Mouse (Mus musculus): ENCODE measurements around the gene Crybg2. TPM values are rescaled to one million over a fixed set of nuclear protein-coding genes. Genes with fewer than 3 reads are reported as not detected.

The Crybg2 gene
- polyA plus RNA-seq, 1 experiment from 2014 or later, result 0.18 TPM

GRCm38 (mm10) chr4:134058908-134059307, 1.7 kb upstream of the Crybg2 start:
- no peaks in the 10 kb centered on the region for H3K27me3 ChIP-seq
- in situ Hi-C loops (cut with MboI; ENCODE audit: low pct_unique_long_range_greater_than_20kb), result no loop called here
- CTCF ChIA-PET, result no interaction called here

GRCm38 (mm10) chr4:134061166-134061830, 683 bp downstream of the Crybg2 start:
- DNase-seq (ENCODE audit: low read depth, low spot score), result no peak
- CTCF ChIA-PET, result no interaction called here
- in situ Hi-C loops (cut with MboI; ENCODE audit: low pct_unique_long_range_greater_than_20kb), result no loop called here
- TF ChIP-seq CTCF (IDR thresholded peaks at IDR 0.05), result no peak
- no peaks in the 10 kb centered on the region for H3K27me3 ChIP-seq
- POLR2A ChIA-PET, result no interaction called here
- no peak for ATAC-seq

More at GRCm38 (mm10) chr4:134058908-134059307, 1.7 kb upstream of the Crybg2 start:
- no peak for ATAC-seq
- POLR2A ChIA-PET, result no interaction called here
- TF ChIP-seq CTCF (IDR thresholded peaks at IDR 0.05), result no peak
- DNase-seq (ENCODE audit: low read depth, low spot score), result no peak

GRCm38 (mm10) chr4:134061944-134062446, 1.4 kb downstream of the Crybg2 start:
- no peaks in the 10 kb centered on the region for H3K27me3 ChIP-seq
- in situ Hi-C loops (cut with MboI; ENCODE audit: low pct_unique_long_range_greater_than_20kb), result no loop called here
- DNase-seq (ENCODE audit: low read depth, low spot score) (no peak), ATAC-seq (no peak)
- no peak for TF ChIP-seq CTCF (IDR thresholded peaks at IDR 0.05)
- ChIA-PET CTCF (no interaction called here), POLR2A (no interaction called here)

- no peak for ATAC-seq
- TF ChIP-seq CTCF (IDR thresholded peaks at IDR 0.05), result no peak
- ChIA-PET POLR2A (no interaction called here), CTCF (no interaction called here)
- in situ Hi-C loops (cut with MboI; ENCODE audit: low pct_unique_long_range_greater_than_20kb), result no loop called here
- no peaks in the 10 kb centered on the region for H3K27me3 ChIP-seq
- DNase-seq (ENCODE audit: low read depth, low spot score), result no peak
Observed at GRCm38 (mm10) chr4:134062561-134062960, 1.9 kb downstream of the Crybg2 start.

- in situ Hi-C loops (cut with MboI; ENCODE audit: low pct_unique_long_range_greater_than_20kb), result no loop called here
- DNase-seq (ENCODE audit: low read depth, low spot score), result no peak
- POLR2A ChIA-PET, result no interaction called here
- no peak for ATAC-seq
- no peaks in the 10 kb centered on the region for H3K27me3 ChIP-seq
- CTCF ChIA-PET, result interaction anchor here (1.4 kb wide), 1 partner anchor 22 kb away, joined by 3 read pairs; no protein-coding TSS in a partner anchor
- TF ChIP-seq CTCF (IDR thresholded peaks at IDR 0.05), result no peak
Observed at GRCm38 (mm10) chr4:134065431-134066004, 4.9 kb downstream of the Crybg2 start.

GRCm38 (mm10) chr4:134067383-134067782, 6.8 kb downstream of the Crybg2 start:
- ATAC-seq (no peak), DNase-seq (ENCODE audit: low read depth, low spot score) (no peak)
- in situ Hi-C loops (cut with MboI; ENCODE audit: low pct_unique_long_range_greater_than_20kb), result no loop called here
- ChIA-PET CTCF (no interaction called here), POLR2A (no interaction called here)
- no peaks in the 10 kb centered on the region for H3K27me3 ChIP-seq
- no peak for TF ChIP-seq CTCF (IDR thresholded peaks at IDR 0.05)

GRCm38 (mm10) chr4:134067833-134068544, 7.4 kb downstream of the Crybg2 start:
- no peaks in the 10 kb centered on the region for H3K27me3 ChIP-seq
- in situ Hi-C loops (cut with MboI; ENCODE audit: low pct_unique_long_range_greater_than_20kb), result no loop called here
- DNase-seq (ENCODE audit: low read depth, low spot score), result no peak

GRCm38 (mm10) chr4:134068793-134069580, 8.4 kb downstream of the Crybg2 start:
- POLR2A ChIA-PET, result no interaction called here
- in situ Hi-C loops (cut with MboI; ENCODE audit: low pct_unique_long_range_greater_than_20kb), result no loop called here
- CTCF ChIA-PET, result no interaction called here
- H3K27me3 ChIP-seq, result no peaks in the 10 kb centered on the region
- no peak for TF ChIP-seq CTCF (IDR thresholded peaks at IDR 0.05)
- DNase-seq (ENCODE audit: low read depth, low spot score) (no peak), ATAC-seq (no peak)

More at GRCm38 (mm10) chr4:134067833-134068544, 7.4 kb downstream of the Crybg2 start:
- ATAC-seq, result no peak
- POLR2A ChIA-PET, result no interaction called here
- TF ChIP-seq CTCF (IDR thresholded peaks at IDR 0.05), result no peak
- CTCF ChIA-PET, result no interaction called here

GRCm38 (mm10) chr4:134078694-134079093, 18.1 kb downstream of the Crybg2 start:
- H3K27me3 ChIP-seq, result no peaks in the 10 kb centered on the region
- ChIA-PET CTCF (interaction anchor here (0.7 to 2.5 kb wide), 2 partner anchors 8 to 144 kb away, joined by 4 to 10 read pairs; no protein-coding TSS in a partner anchor), POLR2A (interaction anchor here (0.6 kb wide), 1 partner anchor 11 kb away, joined by 4 read pairs; no protein-coding TSS in a partner anchor)
- ATAC-seq, result no peak
- no peak for DNase-seq (ENCODE audit: low read depth, low spot score)
- TF ChIP-seq CTCF (IDR thresholded peaks at IDR 0.05), result no peak
- in situ Hi-C loops (cut with MboI; ENCODE audit: low pct_unique_long_range_greater_than_20kb), result no loop called here

GRCm38 (mm10) chr4:134080674-134081073, 20.1 kb downstream of the Crybg2 start:
- POLR2A ChIA-PET, result no interaction called here
- DNase-seq (ENCODE audit: low read depth, low spot score), result no peak
- H3K27me3 ChIP-seq, result no peaks in the 10 kb centered on the region
- no peak for ATAC-seq
- in situ Hi-C loops (cut with MboI; ENCODE audit: low pct_unique_long_range_greater_than_20kb), result loop anchor here (5.0 kb wide), 1 partner anchor 43 kb away; no protein-coding TSS in a partner anchor
- CTCF ChIA-PET, result no interaction called here
- TF ChIP-seq CTCF (IDR thresholded peaks at IDR 0.05), result no peak

Measured in Patski (cell line).